8 mouse cellular contexts compared by ENCODE assay signal in genomic region chr16:55321542-55322514, GRCm38 (mm10). TPM values are rescaled to one million over a fixed set of nuclear protein-coding genes. Genes with fewer than 3 reads are reported as not detected.
DNase-seq lines count a peak whose midpoint lies in the region; ATAC-seq and TF ChIP-seq lines count a peak whose summit lies in the region.

No protein-coding gene starts in this region.

- H3K27me3 ChIP-seq in forebrain, embryonic 15.5 days, result no peaks in the 10 kb centered on the region
- H3K27me3 ChIP-seq in midbrain, embryonic 13.5 days, result peaks cover 4% of the 10 kb centered on the region; the same call in 1 of the 2 replicates
- no peaks in the 10 kb centered on the region for H3K27me3 ChIP-seq in liver, postnatal 0 days (ENCODE audit: insufficient read depth, low read length)

- TF ChIP-seq EP300 in liver, postnatal 0 days (IDR thresholded peaks at IDR 0.05; ENCODE audit: low read depth), result no peak

- TF ChIP-seq CTCF in liver, postnatal 0 days (IDR thresholded peaks at IDR 0.05; ENCODE audit: low read depth), result no peak

- peaks cover 8% of the 10 kb centered on the region for H3K4me1 ChIP-seq in forebrain, embryonic 15.5 days
- peaks cover 8% of the 10 kb centered on the region for H3K4me1 ChIP-seq in midbrain, embryonic 13.5 days (replicated peaks)
- H3K4me1 ChIP-seq in liver, postnatal 0 days (ENCODE audit: insufficient read depth), result no peaks in the 10 kb centered on the region

- ATAC-seq in forebrain, embryonic 15.5 days (replicated peaks), result peak; percentile 99
- ATAC-seq in midbrain, embryonic 13.5 days, result peak; percentile 99
- no peak for ATAC-seq in liver, postnatal 0 days

- H3K9ac ChIP-seq in forebrain, embryonic 15.5 days (replicated peaks), result no peak overlapping the region
- no peak overlapping the region for H3K9ac ChIP-seq in midbrain, embryonic 13.5 days (replicated peaks)
- no peak overlapping the region for H3K9ac ChIP-seq in liver, postnatal 0 days (replicated peaks)

- H3K36me3 ChIP-seq in forebrain, embryonic 15.5 days, result no peaks in the 10 kb centered on the region
- no peaks in the 10 kb centered on the region for H3K36me3 ChIP-seq in midbrain, embryonic 13.5 days
- no peaks in the 10 kb centered on the region for H3K36me3 ChIP-seq in liver, postnatal 0 days (replicated peaks; ENCODE audit: insufficient read depth, low read length)

- H3K4me2 ChIP-seq in forebrain, embryonic 15.5 days (replicated peaks), result no peak overlapping the region
- H3K4me2 ChIP-seq in midbrain, embryonic 13.5 days (replicated peaks), result no peak overlapping the region
- H3K4me2 ChIP-seq in liver, postnatal 0 days (ENCODE audit: low read depth, low read length), result no peak overlapping the region

- H3K4me3 ChIP-seq in forebrain, embryonic 15.5 days, result no peak overlapping the region
- no peak overlapping the region for H3K4me3 ChIP-seq in midbrain, embryonic 13.5 days (replicated peaks)
- H3K4me3 ChIP-seq in liver, postnatal 0 days (ENCODE audit: low read depth, low read length), result no peak overlapping the region

- H3K9me3 ChIP-seq in forebrain, embryonic 15.5 days, result no peaks in the 10 kb centered on the region
- no peaks in the 10 kb centered on the region for H3K9me3 ChIP-seq in midbrain, embryonic 13.5 days
- no peaks in the 10 kb centered on the region for H3K9me3 ChIP-seq in liver, postnatal 0 days (ENCODE audit: low read length)

- peak; percentile 22 for DNase-seq in embryo, embryonic 9.5 days (ENCODE audit: extremely low spot score)
- DNase-seq in layer of hippocampus, postnatal 14 days (ENCODE audit: low spot score in 2 of 2), result peak; percentile 66 to 92
- DNase-seq in telencephalon, adult 2 months (ENCODE audit: low read depth, low spot score), result peak; percentile 90
- no peak for DNase-seq in spleen, adult 12 weeks (ENCODE audit: low spot score)
- no peak for DNase-seq in liver, postnatal 0 days
- no peak for DNase-seq in adrenal gland, postnatal 25 days

- WGBS in forebrain, embryonic 15.5 days, result 43% methylated on average over 8 of the region's 8 CpGs
- WGBS in midbrain, embryonic 13.5 days, result 45% methylated on average over 8 of the region's 8 CpGs
- WGBS in liver, postnatal 0 days (ENCODE audit: insufficient replicate concordance), result 51% methylated on average over 8 of the region's 8 CpGs

- peak overlapping the region; percentile 73 for H3K27ac ChIP-seq in forebrain, embryonic 15.5 days (replicated peaks)
- H3K27ac ChIP-seq in midbrain, embryonic 13.5 days, result 0 out of 2 replicates have a peak overlapping the region, but pooled peaks have one; percentile 14
- no peak overlapping the region for H3K27ac ChIP-seq in liver, postnatal 0 days (ENCODE audit: low read depth)

RNA-seq across cellular contexts. Expression of gene Zpld1, which starts 24.0 kb away (rescaled TPM):
- polyA plus RNA-seq in forebrain, embryonic 15.5 days (2015; fragmentation: Nextera tagmentation; extraction: Ambion mirVana), result 0.65 and 0.93 TPM in 2 replicates
- total RNA-seq in layer of hippocampus, postnatal 14 days (2021), result under 1 TPM; 0.32 to 0.88 TPM
- polyA plus RNA-seq in midbrain, embryonic 13.5 days (2015; fragmentation: Nextera tagmentation; extraction: Ambion mirVana), result 0.19 and 0.44 TPM in 2 replicates
- polyA plus RNA-seq in liver, postnatal 0 days (2015; fragmentation: Nextera tagmentation; extraction: Ambion mirVana), result not detected in 2 replicates
- not detected in 2 replicates for total RNA-seq in adrenal gland, postnatal 25 days (2021)

Comparison
In these comparisons a context has a peak if more than half of its experiments do, and no peak if none do; other contexts are left out.
1. DNase-seq: peak in embryo, embryonic 9.5 days (single experiment), layer of hippocampus, postnatal 14 days (2 of 2) and telencephalon, adult 2 months (single experiment); none in spleen, adult 12 weeks (single experiment), liver, postnatal 0 days (single experiment) and adrenal gland, postnatal 25 days (single experiment).